Mouse (Mus musculus): Measurements from ENCODE around the gene Cd86. TPM values are rescaled to one million over a fixed set of nuclear protein-coding genes. Genes with fewer than 3 reads are reported as not detected.

Gene Cd86
- polyA plus RNA-seq, 1 experiment = 2.8 TPM

DNA sequence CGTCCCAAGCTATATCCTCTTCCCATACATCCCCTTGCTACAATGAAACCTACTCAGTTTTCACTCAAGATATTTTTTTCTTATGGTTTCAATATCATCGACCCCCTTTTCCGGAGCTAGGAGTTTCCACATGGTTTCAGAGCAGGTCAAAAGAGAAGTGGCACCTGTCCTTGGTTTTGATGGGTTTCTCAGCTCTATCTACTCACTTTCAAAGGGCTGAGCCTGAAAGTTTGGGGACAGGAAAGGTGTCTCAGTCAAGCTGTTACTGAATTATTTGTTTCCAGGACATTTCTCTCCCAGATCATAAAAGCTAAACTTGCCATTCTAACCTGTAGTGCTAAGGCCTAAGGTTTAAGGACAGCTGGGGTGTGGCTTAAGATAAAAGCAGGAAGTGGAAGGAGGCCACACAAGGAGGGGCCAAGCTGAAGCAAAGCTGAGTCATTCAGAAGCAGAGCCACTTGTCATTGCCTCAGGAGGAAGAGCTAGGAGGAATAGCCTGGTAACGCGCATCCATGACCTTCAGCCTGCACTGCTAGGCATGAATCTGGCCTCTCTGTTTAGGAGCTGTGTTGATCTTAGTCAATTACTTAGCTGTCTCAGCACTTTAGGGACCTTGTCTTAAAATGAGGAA is 39.2 kb downstream of the Cd86 start:
- no peak overlapping the region for H3K4me3 ChIP-seq (replicated peaks; ENCODE audit: extremely low read depth, low read depth, low read length)
- no peak for TF ChIP-seq POLR2A (IDR thresholded peaks at IDR 0.05; ENCODE audit: borderline replicate concordance, extremely low read depth, low read depth, low read length)
- no peak for TF ChIP-seq CTCF (IDR thresholded peaks at IDR 0.05; ENCODE audit: insufficient read depth, low read length)
- DNase-seq = no peak
- 71% methylated on average over 5 of the region's 5 CpGs for WGBS
- H3K4me1 ChIP-seq (ENCODE audit: control insufficient read depth, insufficient read depth, low read length) = no peaks in the 10 kb centered on the region

DNA sequence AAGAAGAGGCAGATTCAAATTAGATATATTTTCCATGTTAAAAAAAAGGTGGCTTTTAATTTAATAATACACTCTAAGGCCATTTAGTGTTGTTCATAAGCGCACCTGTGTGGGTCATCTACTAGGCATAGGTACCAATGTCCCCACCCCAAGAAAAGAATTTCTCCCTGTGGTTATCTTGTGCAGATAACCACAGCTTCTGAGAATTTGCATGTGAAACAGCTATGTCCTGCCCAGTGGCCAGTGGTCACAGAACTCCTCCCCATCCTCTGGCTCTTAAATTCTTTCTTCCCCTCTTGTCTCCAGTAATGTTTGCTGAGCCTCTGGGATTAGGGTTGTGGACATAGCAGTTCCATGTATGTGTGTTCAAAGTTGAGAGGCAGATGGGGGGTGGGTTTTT is 40.0 kb downstream of the Cd86 start:
- TF ChIP-seq CTCF (IDR thresholded peaks at IDR 0.05; ENCODE audit: insufficient read depth, low read length) (no peak), POLR2A (IDR thresholded peaks at IDR 0.05; ENCODE audit: borderline replicate concordance, extremely low read depth, low read depth, low read length) (no peak)
- Histone ChIP-seq H3K4me3 (replicated peaks; ENCODE audit: extremely low read depth, low read depth, low read length) (no peak overlapping the region), H3K4me1 (ENCODE audit: control insufficient read depth, insufficient read depth, low read length) (no peaks in the 10 kb centered on the region)
- 88% methylated on average over 1 of the region's 1 CpGs for WGBS
- no peak for DNase-seq

- H3K4me3 ChIP-seq (replicated peaks; ENCODE audit: extremely low read depth, low read depth, low read length) = no peak overlapping the region
- no peak for DNase-seq
- TF ChIP-seq CTCF (IDR thresholded peaks at IDR 0.05; ENCODE audit: insufficient read depth, low read length) = no peak
- no peak for TF ChIP-seq POLR2A (IDR thresholded peaks at IDR 0.05; ENCODE audit: borderline replicate concordance, extremely low read depth, low read depth, low read length)
- 71% methylated on average over 3 of the region's 3 CpGs for WGBS
- no peaks in the 10 kb centered on the region for H3K4me1 ChIP-seq (ENCODE audit: control insufficient read depth, insufficient read depth, low read length)
Measured at GRCm38 (mm10) chr16:36622320-36622719, 43.6 kb downstream of the Cd86 start.

DNA sequence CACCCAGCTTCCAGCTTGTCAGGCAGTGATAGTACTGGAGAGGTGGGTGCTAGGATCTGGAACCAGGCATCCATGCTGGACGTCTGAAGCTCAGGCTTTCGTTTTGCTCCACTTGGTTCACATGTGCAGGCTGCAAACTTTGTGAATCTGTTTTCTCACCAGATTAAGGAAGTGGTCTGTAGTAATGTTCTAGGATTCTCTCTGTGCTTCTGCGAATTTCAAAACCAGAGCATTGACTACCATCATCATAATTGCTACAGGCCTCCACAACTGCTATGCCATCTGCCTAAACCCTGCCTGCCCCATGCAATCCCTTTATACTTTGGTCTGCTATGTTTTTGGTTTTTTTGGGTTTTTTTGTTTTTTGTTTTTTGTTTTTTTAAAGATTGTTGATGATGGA is 44.8 kb downstream of the Cd86 start:
- WGBS = 76% methylated on average over 3 of the region's 3 CpGs
- no peak for DNase-seq
- Histone ChIP-seq H3K4me1 (ENCODE audit: control insufficient read depth, insufficient read depth, low read length) (no peaks in the 10 kb centered on the region), H3K4me3 (replicated peaks; ENCODE audit: extremely low read depth, low read depth, low read length) (no peak overlapping the region)
- TF ChIP-seq CTCF (IDR thresholded peaks at IDR 0.05; ENCODE audit: insufficient read depth, low read length) = no peak

DNA sequence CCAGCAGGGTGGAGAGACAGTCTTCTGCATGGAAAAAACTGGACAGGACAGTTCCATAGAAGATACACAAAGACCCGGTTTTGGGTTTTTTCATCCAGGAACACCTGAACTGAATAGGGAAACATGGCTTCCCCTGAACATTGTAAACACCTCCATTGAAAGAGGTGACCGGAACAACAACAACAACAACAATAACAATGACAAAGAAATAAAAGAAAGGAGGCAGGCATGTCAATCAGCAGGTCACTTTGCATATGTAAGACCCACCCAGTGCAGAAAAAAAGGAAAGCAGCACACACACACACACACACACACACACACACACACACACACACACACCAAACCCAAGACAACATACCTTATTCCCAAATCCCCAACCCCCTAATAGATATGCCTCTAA is 52.2 kb downstream of the Cd86 start:
- TF ChIP-seq POLR2A (IDR thresholded peaks at IDR 0.05; ENCODE audit: borderline replicate concordance, extremely low read depth, low read depth, low read length) (no peak), CTCF (IDR thresholded peaks at IDR 0.05; ENCODE audit: insufficient read depth, low read length) (no peak)
- no peak for DNase-seq
- 80% methylated on average over 2 of the region's 2 CpGs for WGBS
- Histone ChIP-seq H3K4me3 (replicated peaks; ENCODE audit: extremely low read depth, low read depth, low read length) (no peak overlapping the region), H3K4me1 (ENCODE audit: control insufficient read depth, insufficient read depth, low read length) (no peaks in the 10 kb centered on the region)

DNA sequence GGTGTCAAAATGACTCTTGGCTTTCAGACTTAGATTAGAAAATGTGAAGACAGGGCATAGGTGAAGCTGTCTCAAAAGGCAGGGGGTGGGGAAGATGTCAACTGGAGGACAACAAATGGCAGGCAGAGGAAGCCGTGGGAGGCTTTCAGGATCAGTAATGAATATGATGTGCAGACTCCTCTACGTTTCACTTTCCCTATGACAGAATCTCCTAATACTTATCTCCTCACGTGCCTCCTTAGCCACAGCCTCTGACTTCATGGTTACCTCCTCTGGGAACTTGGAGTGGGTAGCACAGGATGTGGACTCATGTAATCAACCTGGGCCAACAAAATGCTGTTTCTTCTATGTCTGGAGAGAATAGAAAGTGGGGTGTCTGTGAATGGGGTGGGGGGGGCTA is 63.2 kb downstream of the Cd86 start:
- 55% methylated on average over 3 of the region's 3 CpGs for WGBS
- Histone ChIP-seq H3K4me1 (ENCODE audit: control insufficient read depth, insufficient read depth, low read length) (no peaks in the 10 kb centered on the region; the same call in 1 of the 2 replicates), H3K4me3 (replicated peaks; ENCODE audit: extremely low read depth, low read depth, low read length) (no peak overlapping the region)
- TF ChIP-seq CTCF (IDR thresholded peaks at IDR 0.05; ENCODE audit: insufficient read depth, low read length) (no peak), POLR2A (IDR thresholded peaks at IDR 0.05; ENCODE audit: borderline replicate concordance, extremely low read depth, low read depth, low read length) (no peak)
- no peak for DNase-seq

GRCm38 (mm10) chr16:36598265-36598664 is 67.6 kb downstream of the Cd86 start:
- H3K4me1 ChIP-seq (ENCODE audit: control insufficient read depth, insufficient read depth, low read length) = no peaks in the 10 kb centered on the region; the same call in 1 of the 2 replicates
- WGBS = 74% methylated on average over 4 of the region's 4 CpGs
- H3K4me3 ChIP-seq (replicated peaks; ENCODE audit: extremely low read depth, low read depth, low read length) = no peak overlapping the region
- DNase-seq = no peak
- TF ChIP-seq POLR2A (IDR thresholded peaks at IDR 0.05; ENCODE audit: borderline replicate concordance, extremely low read depth, low read depth, low read length) (no peak), CTCF (IDR thresholded peaks at IDR 0.05; ENCODE audit: insufficient read depth, low read length) (no peak)

DNA sequence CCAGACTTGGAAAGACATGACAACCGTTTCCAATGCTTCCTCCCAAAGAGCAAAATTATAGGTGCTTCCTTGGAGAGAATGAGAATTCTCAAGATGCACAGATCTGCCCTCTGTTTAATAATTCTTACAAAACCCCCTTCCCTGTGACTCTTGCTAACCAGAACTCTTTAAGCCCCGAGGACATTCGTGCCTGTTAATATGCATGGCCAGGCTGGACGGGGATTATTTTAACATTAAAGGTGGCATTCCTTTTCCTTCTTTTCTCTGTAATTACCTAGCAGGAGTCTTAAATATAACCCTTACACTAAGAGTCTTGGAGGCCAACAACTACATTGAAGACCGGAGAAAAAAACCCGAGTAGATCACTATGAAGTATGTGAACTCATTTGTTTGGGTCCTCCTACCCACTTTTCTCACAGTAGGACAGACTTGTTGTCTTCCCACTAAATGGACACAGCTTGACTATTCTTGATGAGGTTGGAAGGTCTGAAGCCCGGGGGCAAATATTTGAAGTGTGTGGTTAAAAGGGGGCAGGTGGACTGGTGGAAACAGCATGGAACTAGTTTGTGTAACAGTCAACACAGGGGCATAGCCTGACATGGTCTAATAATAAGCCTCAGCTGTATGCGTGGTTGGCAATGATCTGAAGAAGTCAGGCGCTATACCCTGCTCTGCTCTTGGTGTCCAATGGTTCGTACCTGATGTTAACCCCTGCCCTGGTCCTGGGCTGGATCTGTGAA is 69.0 kb downstream of the Cd86 start:
- no peaks in the 10 kb centered on the region; the same call in 1 of the 2 replicates for H3K4me1 ChIP-seq (ENCODE audit: control insufficient read depth, insufficient read depth, low read length)
- WGBS = 90% methylated on average over 10 of the region's 10 CpGs
- no peak for DNase-seq
- H3K4me3 ChIP-seq (replicated peaks; ENCODE audit: extremely low read depth, low read depth, low read length) = no peak overlapping the region
- TF ChIP-seq POLR2A (IDR thresholded peaks at IDR 0.05; ENCODE audit: borderline replicate concordance, extremely low read depth, low read depth, low read length) (no peak), CTCF (IDR thresholded peaks at IDR 0.05; ENCODE audit: insufficient read depth, low read length) (no peak)

- 73% methylated on average over 1 of the region's 1 CpGs for WGBS
- no peak for DNase-seq
- no peak for TF ChIP-seq POLR2A (IDR thresholded peaks at IDR 0.05; ENCODE audit: borderline replicate concordance, extremely low read depth, low read depth, low read length)
- no peak for TF ChIP-seq CTCF (IDR thresholded peaks at IDR 0.05; ENCODE audit: insufficient read depth, low read length)
- H3K4me3 ChIP-seq (replicated peaks; ENCODE audit: extremely low read depth, low read depth, low read length) = no peak overlapping the region
- H3K4me1 ChIP-seq (ENCODE audit: control insufficient read depth, insufficient read depth, low read length) = no peaks in the 10 kb centered on the region
Measured at GRCm38 (mm10) chr16:36589898-36590297, 76.0 kb downstream of the Cd86 start.

DNA sequence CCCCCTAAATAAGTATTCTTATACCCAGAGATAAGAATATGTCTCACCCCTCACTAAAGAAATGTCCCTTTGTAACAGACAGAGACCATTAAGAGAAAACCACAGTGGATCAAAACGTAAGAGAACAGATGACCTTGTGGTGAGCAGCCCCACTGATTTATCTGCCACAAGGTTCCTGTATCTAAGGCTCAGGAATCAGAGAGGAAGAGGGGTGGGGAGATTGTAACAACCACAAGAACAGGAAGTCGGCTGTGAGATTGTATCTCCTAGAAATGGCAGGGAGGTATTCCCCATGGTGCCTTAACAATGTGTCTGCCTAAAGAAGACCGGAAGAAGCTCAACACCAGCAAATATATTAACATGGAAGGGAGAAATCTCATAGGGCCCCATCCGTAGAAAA is 77.9 kb downstream of the Cd86 start:
- Histone ChIP-seq H3K4me3 (replicated peaks; ENCODE audit: extremely low read depth, low read depth, low read length) (no peak overlapping the region), H3K4me1 (ENCODE audit: control insufficient read depth, insufficient read depth, low read length) (no peaks in the 10 kb centered on the region)
- WGBS = 30% methylated on average over 4 of the region's 4 CpGs
- TF ChIP-seq POLR2A (IDR thresholded peaks at IDR 0.05; ENCODE audit: borderline replicate concordance, extremely low read depth, low read depth, low read length) (no peak), CTCF (IDR thresholded peaks at IDR 0.05; ENCODE audit: insufficient read depth, low read length) (no peak)
- no peak for DNase-seq

All from lung, adult 2 months (tissue).